Mouse (Mus musculus) small intestine, adult 2 months (tissue): ENCODE results near the gene Syce2.
A peak's percentile ranks its signal among the peaks of the same experiment; 100 is the strongest.

Experiments used
- CTCF ChIP-seq: fragments of 200-500 bp; IDR thresholded peaks from 2 replicates; pipeline ENCODE4 v1.5.1; 2012; ENCODE audit warnings: low read depth, mild to moderate bottlenecking, control low read depth, inconsistent platforms, low read length, moderate library complexity, mixed read lengths; ENCODE audit not compliant: insufficient replicate concordance, insufficient read length; ENCODE audit errors: extremely low read depth
- POLR2A ChIP-seq: fragments of 200-500 bp; IDR thresholded peaks from 2 replicates; pipeline ENCODE4 v1.6.1; 2012; ENCODE audit warnings: low read depth, mild to moderate bottlenecking, control low read depth, inconsistent platforms, low read length, moderate library complexity

DNA sequence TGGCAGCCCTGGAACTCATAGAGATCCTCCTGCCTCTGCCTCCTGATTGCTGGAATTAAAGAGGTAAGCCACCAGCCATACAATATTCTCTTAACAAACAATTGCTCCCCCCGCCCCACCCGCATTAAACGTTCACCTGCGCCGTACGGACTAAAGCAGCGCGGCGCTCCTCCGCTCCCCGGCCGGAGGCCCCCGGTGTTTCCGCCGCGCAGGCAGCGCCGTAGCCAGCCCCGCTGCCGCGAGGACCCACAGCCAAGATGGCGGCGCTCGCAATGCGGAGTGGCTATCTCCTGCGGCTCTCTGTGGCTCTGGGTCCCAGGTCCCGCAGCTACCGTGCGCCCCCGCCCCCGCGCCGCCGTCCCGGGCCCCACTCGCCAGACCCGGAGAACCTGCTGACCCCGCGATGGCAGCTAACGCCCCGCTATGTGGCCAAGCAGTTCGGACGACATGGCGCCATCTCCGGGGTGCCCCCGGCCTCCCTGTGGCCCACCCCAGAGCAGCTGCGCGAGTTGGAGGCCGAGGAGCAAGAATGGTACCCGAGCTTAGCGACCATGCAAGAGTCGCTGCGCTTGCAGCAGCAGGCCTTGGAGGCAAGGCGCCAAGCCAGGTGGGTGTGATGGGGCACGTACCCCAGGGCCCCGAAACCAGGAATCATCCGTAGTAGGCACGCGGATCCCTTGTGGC lies 39.7 kb upstream of the Syce2 start:
- TF ChIP-seq CTCF: no peak
- peak; percentile 80; the same call in 1 of the 2 replicates for TF ChIP-seq POLR2A
